Mouse (Mus musculus): ENCODE data around the gene Fbxl8. TPM values are rescaled to one million over a fixed set of nuclear protein-coding genes. Genes with fewer than 3 reads are reported as not detected.

The Fbxl8 gene
- total RNA-seq, 2 experiments from 2014 or later: 3.2 to 3.5 TPM

Small RNAs within 50 kb of the gene (microRNA-seq; reads per million reads assigned to microRNA genes)
- gene Gm27320 (not detected), gene Mir328 (1,262 reads per million, percentile 77 among the genes with 10 or more reads in this experiment)

Other genes starting within 250 kb of the Fbxl8 start
- gene Ces3a, start 216.0 kb upstream of the Fbxl8 start, total RNA-seq (2021): 10 to 100 TPM in 1 of 2 experiments, 1 to 10 TPM in 1; 1.2 to 41.5 TPM
- not detected for gene Ces3b, start 180.9 kb upstream of the Fbxl8 start, total RNA-seq (2021)
- gene Ces4a, start 132.8 kb upstream of the Fbxl8 start, total RNA-seq (2021): not detected
- gene Cbfb, start 94.0 kb upstream of the Fbxl8 start, total RNA-seq (2021): 10 to 100 TPM; 66.4 to 70.2 TPM
- 10 to 100 TPM; 33.3 to 38.1 TPM for gene D230025D16Rik, start 39.5 kb upstream of the Fbxl8 start, total RNA-seq (2021)
- gene B3gnt9, start 9.5 kb upstream of the Fbxl8 start, total RNA-seq (2021): 10 to 100 TPM; 10.4 to 11.3 TPM
- gene Tradd, start within 50 bp of the Fbxl8 start, total RNA-seq (2021): 10 to 100 TPM; 15.9 to 17.4 TPM
- gene Hsf4, start 5.2 kb downstream of the Fbxl8 start, total RNA-seq (2021): under 1 TPM; 0.42 to 0.53 TPM
- gene Nol3, start 11.5 kb downstream of the Fbxl8 start, total RNA-seq (2021): 1 to 10 TPM; 1.8 to 2.7 TPM
- 10 to 100 TPM in 1 of 2 experiments, 1 to 10 TPM in 1; 9.1 to 10.4 TPM for gene 4931428F04Rik, start 25.2 kb downstream of the Fbxl8 start, total RNA-seq (2021)
- gene Exoc3l, start 31.5 kb downstream of the Fbxl8 start, total RNA-seq (2021): 10 to 100 TPM; 25.7 to 30.9 TPM
- gene E2f4, start 33.0 kb downstream of the Fbxl8 start, total RNA-seq (2021): 10 to 100 TPM; 50.5 to 55.7 TPM
- 10 to 100 TPM in 1 of 2 experiments, 1 to 10 TPM in 1; 9.2 to 13.6 TPM for gene Elmo3, start 41.0 kb downstream of the Fbxl8 start, total RNA-seq (2021)
- 10 to 100 TPM; 14.3 to 16.3 TPM for gene Lrrc29, start 61.6 kb downstream of the Fbxl8 start, total RNA-seq (2021)
- gene Tmem208, start 61.7 kb downstream of the Fbxl8 start, total RNA-seq (2021): 10 to 100 TPM; 48.5 to 49.2 TPM
- 10 to 100 TPM; 17.9 to 18.8 TPM for gene Fhod1, start 83.3 kb downstream of the Fbxl8 start, total RNA-seq (2021)
- 1 to 10 TPM; 5.5 to 5.8 TPM for gene Slc9a5, start 84.2 kb downstream of the Fbxl8 start, total RNA-seq (2021)
- gene Plekhg4, start 108.6 kb downstream of the Fbxl8 start, total RNA-seq (2021): 1 to 10 TPM in 1 of 2 experiments, under 1 TPM in 1; 0.25 to 1.2 TPM
- gene Kctd19, start 148.9 kb downstream of the Fbxl8 start, total RNA-seq (2021): not detected
- 1 to 10 TPM; 5.4 to 6.4 TPM for gene Lrrc36, start 148.9 kb downstream of the Fbxl8 start, total RNA-seq (2021)
- 10 to 100 TPM; 88.4 to 89.4 TPM for gene Tppp3, start 206.9 kb downstream of the Fbxl8 start, total RNA-seq (2021)
- gene Zdhhc1, start 232.3 kb downstream of the Fbxl8 start, total RNA-seq (2021): 10 to 100 TPM; 26.2 to 28.6 TPM

All from adrenal gland, postnatal 4 days (tissue).